Mouse (Mus musculus): Measurements from ENCODE around the gene Troap. TPM values are rescaled to one million over a fixed set of nuclear protein-coding genes. Genes with fewer than 3 reads are reported as not detected.

Gene Troap
- polyA plus RNA-seq, 1 experiment from 2014 or later, result 7.1 TPM

DNA sequence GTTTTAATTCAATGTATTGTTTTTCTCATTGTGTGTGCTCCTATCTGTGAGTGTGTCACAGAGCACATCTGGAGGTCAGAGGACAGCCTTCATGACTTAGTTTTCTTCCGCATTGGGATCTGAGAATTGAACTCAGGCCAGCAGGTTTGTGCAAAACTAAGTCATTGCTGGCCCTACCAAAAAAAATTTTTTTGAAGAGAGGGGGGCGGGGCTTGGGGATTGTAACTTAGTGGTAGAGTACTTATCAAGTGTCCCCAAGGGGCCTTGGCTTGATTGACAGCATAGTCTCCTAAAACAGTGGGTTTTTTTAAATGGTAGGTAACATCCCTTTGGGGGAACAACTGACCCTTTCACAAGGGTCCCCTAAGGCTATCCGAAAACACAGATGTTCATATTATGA, 36.8 kb downstream of the Troap start:
- WGBS, result 86% methylated on average over 3 of the region's 3 CpGs
- no peak overlapping the region for H3K27ac ChIP-seq (replicated peaks)
- ATAC-seq (ENCODE audit: low FRiP score, low TSS enrichment), result no peak

DNA sequence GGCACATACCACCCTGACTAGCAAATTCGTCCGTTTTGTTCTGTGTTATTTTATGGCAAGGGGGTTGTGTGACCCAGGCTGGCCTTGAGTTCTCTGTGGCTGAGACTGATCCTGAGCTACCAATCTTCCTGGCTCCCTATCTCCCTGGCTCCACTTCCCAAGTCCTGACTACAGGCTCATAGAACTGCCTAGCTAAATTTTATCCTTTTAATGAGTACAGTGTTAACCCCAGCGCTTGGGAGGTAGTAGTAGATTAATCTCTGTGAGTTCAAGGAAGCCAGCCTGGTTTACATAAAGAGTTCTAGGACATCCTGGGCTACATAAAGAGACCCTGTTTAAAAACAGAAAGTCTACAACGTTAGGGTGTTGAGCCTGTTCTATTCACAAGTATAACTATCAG, 37.4 kb downstream of the Troap start:
- H3K36me3 ChIP-seq (ENCODE audit: control insufficient read depth, insufficient read depth, low read length), result no peaks in the 10 kb centered on the region
- ATAC-seq (ENCODE audit: low FRiP score, low TSS enrichment) (no peak), DNase-seq (ENCODE audit: low spot score) (no peak)
- no peak for TF ChIP-seq EP300 (optimal IDR thresholded peaks at IDR 0.05)
- TF ChIP-seq CTCF (IDR thresholded peaks at IDR 0.05; ENCODE audit: low read depth), result no peak
- H3K4me2 ChIP-seq (replicated peaks; ENCODE audit: low read depth), result no peak overlapping the region
- no peaks in the 10 kb centered on the region for H3K27me3 ChIP-seq (ENCODE audit: control insufficient read depth, insufficient read depth, low read length)
- no peak overlapping the region for H3K27ac ChIP-seq (replicated peaks)
- no peaks in the 10 kb centered on the region for H3K4me1 ChIP-seq (replicated peaks; ENCODE audit: control insufficient read depth, insufficient read depth)
- H3K9ac ChIP-seq (ENCODE audit: low read length), result no peak overlapping the region
- 59% methylated on average over 4 of the region's 4 CpGs for WGBS
- no peak overlapping the region for H3K4me3 ChIP-seq (ENCODE audit: low read depth, low read length)
- H3K9me3 ChIP-seq (ENCODE audit: control insufficient read depth, low read length), result no peaks in the 10 kb centered on the region

More for the DNA sequence above, 36.8 kb downstream of the Troap start:
- no peak for DNase-seq (ENCODE audit: low spot score)
- Histone ChIP-seq H3K27me3 (ENCODE audit: control insufficient read depth, insufficient read depth, low read length) (no peaks in the 10 kb centered on the region), H3K36me3 (ENCODE audit: control insufficient read depth, insufficient read depth, low read length) (no peaks in the 10 kb centered on the region), H3K4me3 (ENCODE audit: low read depth, low read length) (no peak overlapping the region), H3K4me2 (replicated peaks; ENCODE audit: low read depth) (no peak overlapping the region), H3K9me3 (ENCODE audit: control insufficient read depth, low read length) (no peaks in the 10 kb centered on the region), H3K4me1 (replicated peaks; ENCODE audit: control insufficient read depth, insufficient read depth) (no peaks in the 10 kb centered on the region), H3K9ac (ENCODE audit: low read length) (no peak overlapping the region)
- no peak for TF ChIP-seq EP300 (optimal IDR thresholded peaks at IDR 0.05)
- no peak for TF ChIP-seq CTCF (IDR thresholded peaks at IDR 0.05; ENCODE audit: low read depth)

DNA sequence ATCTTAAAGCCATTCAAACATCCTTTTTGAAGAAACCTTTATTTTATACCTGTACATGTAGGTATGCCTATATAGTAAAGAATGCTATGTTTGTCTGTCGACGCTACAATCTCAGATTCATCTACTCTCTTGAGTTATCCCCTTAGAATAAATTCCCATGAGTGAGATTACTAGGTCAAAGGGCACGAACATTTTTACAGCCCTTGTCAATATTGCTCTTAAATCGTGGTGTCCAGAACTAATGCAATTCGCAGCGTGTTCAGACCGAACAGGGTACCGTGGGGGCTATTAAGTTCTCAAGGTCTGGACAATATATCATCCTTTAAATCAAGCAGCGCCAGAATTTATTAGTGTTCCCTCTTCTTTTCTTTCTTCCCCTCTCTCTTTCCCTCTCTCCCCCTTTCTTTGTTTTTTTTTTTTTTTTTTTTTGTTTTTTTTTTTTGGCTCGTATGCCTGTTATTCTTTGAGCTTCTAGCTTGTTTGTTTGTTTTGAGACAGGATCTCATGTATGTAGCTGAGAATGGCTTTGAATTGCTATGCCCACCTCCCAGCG, 38.5 kb downstream of the Troap start:
- H3K4me2 ChIP-seq (replicated peaks; ENCODE audit: low read depth), result no peak overlapping the region
- 59% methylated on average over 11 of the region's 11 CpGs for WGBS

DNA sequence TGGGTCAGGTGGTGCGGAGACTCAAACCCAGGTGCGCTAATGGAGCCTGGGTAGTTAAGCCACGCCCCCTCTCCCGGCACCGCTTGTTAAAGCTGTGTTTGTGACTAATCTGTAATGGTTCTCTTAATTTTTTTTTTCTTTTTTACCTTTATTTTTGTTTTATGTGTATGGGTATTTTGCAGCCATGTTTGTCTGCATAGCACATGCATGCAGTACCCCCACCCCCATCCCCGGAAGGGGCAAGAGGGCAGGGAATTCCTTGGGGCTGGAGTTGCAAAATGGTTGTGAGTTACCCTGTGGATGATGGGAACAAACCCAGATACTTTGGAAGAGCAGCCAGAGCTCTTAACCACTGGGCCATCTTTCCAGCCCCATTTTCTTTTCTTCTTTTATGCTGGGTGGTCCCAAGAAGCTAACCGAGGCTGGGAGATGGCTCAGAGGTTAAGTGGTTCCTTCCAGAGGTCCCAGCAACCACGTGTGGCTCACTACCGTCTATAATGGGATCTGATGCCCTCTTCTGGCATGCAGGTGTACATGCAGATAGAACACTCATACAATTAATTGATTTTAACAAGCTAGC, 39.1 kb downstream of the Troap start:
- Histone ChIP-seq H3K36me3 (ENCODE audit: control insufficient read depth, insufficient read depth, low read length) (no peaks in the 10 kb centered on the region), H3K9me3 (ENCODE audit: control insufficient read depth, low read length) (no peaks in the 10 kb centered on the region), H3K27me3 (ENCODE audit: control insufficient read depth, insufficient read depth, low read length) (no peaks in the 10 kb centered on the region), H3K9ac (ENCODE audit: low read length) (no peak overlapping the region), H3K27ac (replicated peaks) (no peak overlapping the region), H3K4me2 (replicated peaks; ENCODE audit: low read depth) (peak overlapping the region; percentile 14; the same call in 1 of the 2 replicates), H3K4me1 (replicated peaks; ENCODE audit: control insufficient read depth, insufficient read depth) (no peaks in the 10 kb centered on the region), H3K4me3 (ENCODE audit: low read depth, low read length) (no peak overlapping the region)
- ATAC-seq (ENCODE audit: low FRiP score, low TSS enrichment) (peak; percentile 53), DNase-seq (ENCODE audit: low spot score) (peak; percentile 35)
- WGBS, result 12% methylated on average over 9 of the region's 9 CpGs
- TF ChIP-seq EP300 (optimal IDR thresholded peaks at IDR 0.05) (no peak), CTCF (IDR thresholded peaks at IDR 0.05; ENCODE audit: low read depth) (peak; percentile 69)

More for the DNA sequence above, 38.5 kb downstream of the Troap start:
- no peaks in the 10 kb centered on the region for H3K36me3 ChIP-seq (ENCODE audit: control insufficient read depth, insufficient read depth, low read length)
- no peak for DNase-seq (ENCODE audit: low spot score)
- no peak overlapping the region for H3K9ac ChIP-seq (ENCODE audit: low read length)
- no peak overlapping the region for H3K4me3 ChIP-seq (ENCODE audit: low read depth, low read length)
- no peaks in the 10 kb centered on the region for H3K9me3 ChIP-seq (ENCODE audit: control insufficient read depth, low read length)
- H3K4me1 ChIP-seq (replicated peaks; ENCODE audit: control insufficient read depth, insufficient read depth), result no peaks in the 10 kb centered on the region
- ATAC-seq (ENCODE audit: low FRiP score, low TSS enrichment), result no peak
- TF ChIP-seq EP300 (optimal IDR thresholded peaks at IDR 0.05) (no peak), CTCF (IDR thresholded peaks at IDR 0.05; ENCODE audit: low read depth) (no peak)
- H3K27ac ChIP-seq (replicated peaks), result no peak overlapping the region
- H3K27me3 ChIP-seq (ENCODE audit: control insufficient read depth, insufficient read depth, low read length), result no peaks in the 10 kb centered on the region

DNA sequence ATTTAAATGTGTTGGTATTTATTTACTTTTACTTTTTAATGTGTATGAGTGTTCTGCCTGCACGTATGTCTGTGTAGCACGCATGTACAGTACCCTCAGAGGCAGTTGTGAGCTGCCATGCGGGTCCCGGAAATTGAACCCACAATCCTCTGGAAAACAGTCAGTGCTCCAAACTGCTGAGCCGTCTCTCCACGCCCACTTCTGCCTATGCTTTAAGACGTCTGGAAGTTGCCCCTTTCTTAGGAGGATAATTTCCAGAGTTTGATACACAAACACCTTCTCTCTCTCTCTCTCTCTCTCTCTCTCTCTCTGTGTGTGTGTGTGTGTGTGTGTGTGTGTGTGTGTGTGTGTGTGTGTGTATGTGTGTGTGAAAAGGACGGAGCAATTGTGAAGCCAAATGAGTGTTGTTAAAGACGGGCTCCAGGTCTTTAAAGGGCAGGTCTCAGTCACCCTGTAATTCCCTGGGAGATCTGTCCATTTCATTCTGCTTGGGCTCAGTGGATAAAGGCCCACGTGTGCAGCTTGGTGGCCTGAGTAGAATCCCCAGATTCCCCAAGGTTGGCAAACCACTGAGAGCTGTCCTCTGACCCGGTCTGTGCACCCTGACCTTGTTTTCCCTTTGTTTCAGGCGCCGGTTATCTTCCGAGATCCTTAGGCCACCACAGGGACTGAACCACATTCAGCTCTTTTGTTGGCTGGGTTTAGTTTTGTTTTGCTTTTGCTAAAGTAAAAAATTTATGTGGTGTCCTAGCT, 40.1 kb downstream of the Troap start:
- ATAC-seq (ENCODE audit: low FRiP score, low TSS enrichment), result no peak
- TF ChIP-seq CTCF (IDR thresholded peaks at IDR 0.05; ENCODE audit: low read depth), result no peak
- no peak for TF ChIP-seq EP300 (optimal IDR thresholded peaks at IDR 0.05)
- H3K27ac ChIP-seq (replicated peaks), result no peak overlapping the region
- H3K4me1 ChIP-seq (replicated peaks; ENCODE audit: control insufficient read depth, insufficient read depth), result no peaks in the 10 kb centered on the region
- H3K27me3 ChIP-seq (ENCODE audit: control insufficient read depth, insufficient read depth, low read length), result no peaks in the 10 kb centered on the region
- no peak for DNase-seq (ENCODE audit: low spot score)
- 42% methylated on average over 14 of the region's 14 CpGs for WGBS
- H3K36me3 ChIP-seq (ENCODE audit: control insufficient read depth, insufficient read depth, low read length), result no peaks in the 10 kb centered on the region
- no peak overlapping the region for H3K9ac ChIP-seq (ENCODE audit: low read length)
- no peak overlapping the region for H3K4me3 ChIP-seq (ENCODE audit: low read depth, low read length)
- H3K4me2 ChIP-seq (replicated peaks; ENCODE audit: low read depth), result no peak overlapping the region
- no peaks in the 10 kb centered on the region for H3K9me3 ChIP-seq (ENCODE audit: control insufficient read depth, low read length)

DNA sequence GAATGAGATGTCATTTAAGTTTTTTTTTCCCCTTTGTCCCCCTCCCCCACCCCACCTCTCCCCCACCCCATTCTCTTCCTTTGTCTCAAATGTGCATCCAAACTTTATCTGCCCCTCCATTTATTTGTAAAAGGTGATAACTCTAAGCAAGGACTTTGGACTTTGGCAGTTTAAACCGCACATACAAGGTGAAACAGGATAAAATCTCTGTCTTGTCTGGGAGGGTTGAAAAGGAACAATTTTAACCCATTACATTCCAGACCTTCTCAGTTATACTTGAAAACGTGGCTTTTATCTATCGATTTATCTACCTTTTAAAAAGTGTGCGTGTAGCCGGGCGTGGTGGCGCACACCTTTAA, 40.7 kb downstream of the Troap start:
- Histone ChIP-seq H3K9ac (ENCODE audit: low read length) (no peak overlapping the region), H3K27ac (replicated peaks) (no peak overlapping the region), H3K4me1 (replicated peaks; ENCODE audit: control insufficient read depth, insufficient read depth) (no peaks in the 10 kb centered on the region), H3K4me3 (ENCODE audit: low read depth, low read length) (no peak overlapping the region), H3K4me2 (replicated peaks; ENCODE audit: low read depth) (no peak overlapping the region), H3K36me3 (ENCODE audit: control insufficient read depth, insufficient read depth, low read length) (no peaks in the 10 kb centered on the region), H3K27me3 (ENCODE audit: control insufficient read depth, insufficient read depth, low read length) (no peaks in the 10 kb centered on the region), H3K9me3 (ENCODE audit: control insufficient read depth, low read length) (no peaks in the 10 kb centered on the region)
- DNase-seq (ENCODE audit: low spot score) (no peak), ATAC-seq (ENCODE audit: low FRiP score, low TSS enrichment) (no peak)
- WGBS, result 74% methylated on average over 7 of the region's 7 CpGs
- no peak for TF ChIP-seq EP300 (optimal IDR thresholded peaks at IDR 0.05)
- TF ChIP-seq CTCF (IDR thresholded peaks at IDR 0.05; ENCODE audit: low read depth), result no peak

Data from stomach, postnatal 0 days (tissue).